Mouse (Mus musculus) spleen, adult 12 weeks (tissue): Measurements from ENCODE around the gene Svs5.

Source experiments
- DNase-seq: peaks from one replicate; pipeline ENCODE4 v3.0.0; 2022; ENCODE audit warnings: low spot score

Gene Svs5

GRCm38 (mm10) chr2:164377478-164378426 lies 45.2 kb downstream of the Svs5 start:
- no peak for DNase-seq

- DNase-seq = no peak
These were observed 49.2 kb downstream of the Svs5 start for GRCm38 (mm10) chr2:164381726-164382125.

- DNase-seq = no peak
These were observed 50.4 kb downstream of the Svs5 start for GRCm38 (mm10) chr2:164382971-164383370.
